ENCODE assay signal across 23 mouse cellular contexts in genomic region chr16:7768433-7768832, GRCm38 (mm10).
DNase-seq lines count a peak whose midpoint lies in the region; ATAC-seq and TF ChIP-seq lines count a peak whose summit lies in the region.
"Had no signal": no experiment of that assay in that cellular context is flagged by ENCODE, and none has a peak within 500 bp of the region (broad histone marks: within the 10 kb centered on the region; RNA-seq: fewer than 3 reads in every experiment).

No protein-coding gene starts in this region.

- no peaks in the 10 kb centered on the region for H3K4me1 ChIP-seq in heart, postnatal 0 days (ENCODE audit: control insufficient read depth, insufficient read depth)
- H3K4me1 ChIP-seq in heart, adult 2 months (ENCODE audit: control insufficient read depth, insufficient read depth, low read length), result no peaks in the 10 kb centered on the region
- no peaks in the 10 kb centered on the region for H3K4me1 ChIP-seq in forebrain, embryonic 11.5 days (replicated peaks; ENCODE audit: control insufficient read depth, insufficient read depth, low read length)
- no peaks in the 10 kb centered on the region for H3K4me1 ChIP-seq in hindbrain, embryonic 11.5 days (replicated peaks; ENCODE audit: control insufficient read depth, insufficient read depth, low read length)
- H3K4me1 ChIP-seq: heart, embryonic 15.5 days; lung, embryonic 15.5 days; midbrain, embryonic 15.5 days had no signal

- no peaks in the 10 kb centered on the region for H3K36me3 ChIP-seq in heart, postnatal 0 days (replicated peaks; ENCODE audit: control insufficient read depth, insufficient read depth, low read length)
- no peaks in the 10 kb centered on the region for H3K36me3 ChIP-seq in heart, adult 2 months (ENCODE audit: control insufficient read depth, insufficient read depth, low read length)
- H3K36me3 ChIP-seq in forebrain, embryonic 11.5 days (ENCODE audit: control insufficient read depth, insufficient read depth, low read length), result no peaks in the 10 kb centered on the region
- no peaks in the 10 kb centered on the region for H3K36me3 ChIP-seq in hindbrain, embryonic 11.5 days (ENCODE audit: control insufficient read depth, insufficient read depth, low read length)
- H3K36me3 ChIP-seq: heart, embryonic 15.5 days; hindbrain, embryonic 10.5 days; lung, embryonic 15.5 days; midbrain, embryonic 15.5 days had no signal

- TF ChIP-seq POLR2A in heart, adult 2 months (IDR thresholded peaks at IDR 0.05; ENCODE audit: insufficient read depth, low read depth, low read length), result no peak

- intact Hi-C loops in heart, adult 2 months (cut with DNase I), result no loop called here

- H3K4me3 ChIP-seq in heart, postnatal 0 days (ENCODE audit: low read depth, low read length), result no peak overlapping the region
- H3K4me3 ChIP-seq in heart, adult 2 months, result no peak overlapping the region
- H3K4me3 ChIP-seq in forebrain, embryonic 11.5 days (ENCODE audit: low read depth, low read length), result no peak overlapping the region
- no peak overlapping the region for H3K4me3 ChIP-seq in hindbrain, embryonic 11.5 days (ENCODE audit: low read depth, low read length)
- H3K4me3 ChIP-seq: heart, embryonic 15.5 days; hindbrain, embryonic 10.5 days; left cerebral cortex, adult 2 months; lung, embryonic 15.5 days; midbrain, embryonic 15.5 days had no signal

- no peak for TF ChIP-seq CTCF in heart, postnatal 0 days (IDR thresholded peaks at IDR 0.05; ENCODE audit: low read depth)
- TF ChIP-seq CTCF in heart, adult 2 months (IDR thresholded peaks at IDR 0.05), result no peak

- no peak for DNase-seq in heart, postnatal 0 days (ENCODE audit: low spot score)
- no peak for DNase-seq in heart, adult 2 months
- peak; percentile 85 for DNase-seq in thymus, postnatal 0 days (ENCODE audit: low spot score)
- no peak for DNase-seq in forebrain, embryonic 11.5 days (ENCODE audit: low spot score)
- no peak for DNase-seq in gastrocnemius, postnatal 10 days
- DNase-seq in hindbrain, embryonic 11.5 days (ENCODE audit: low spot score), result no peak
- DNase-seq: adrenal gland, postnatal 14 days; cerebellum, adult 2 months; cerebellum, postnatal 36 days; heart, adult 18-20 months; kidney, adult 18-20 months; lung, postnatal 4 days; right cerebral cortex, postnatal 14 days had no signal

- no peak for TF ChIP-seq EP300 in heart, postnatal 0 days (IDR thresholded peaks at IDR 0.05; ENCODE audit: low read depth)
- TF ChIP-seq EP300 in heart, adult 2 months (IDR thresholded peaks at IDR 0.05; ENCODE audit: insufficient read depth, low read depth, low read length), result no peak

- no peaks in the 10 kb centered on the region for H3K9me3 ChIP-seq in heart, postnatal 0 days (replicated peaks; ENCODE audit: control insufficient read depth, low read length)
- H3K9me3 ChIP-seq in forebrain, embryonic 11.5 days (ENCODE audit: control insufficient read depth, low read length), result no peaks in the 10 kb centered on the region
- no peaks in the 10 kb centered on the region for H3K9me3 ChIP-seq in hindbrain, embryonic 11.5 days (ENCODE audit: control insufficient read depth, low read length)
- H3K9me3 ChIP-seq: heart, embryonic 15.5 days; hindbrain, embryonic 10.5 days; lung, embryonic 15.5 days; midbrain, embryonic 15.5 days had no signal

- H3K27me3 ChIP-seq in heart, postnatal 0 days (ENCODE audit: control insufficient read depth, insufficient read depth, low read length), result no peaks in the 10 kb centered on the region
- no peaks in the 10 kb centered on the region for H3K27me3 ChIP-seq in heart, adult 2 months (ENCODE audit: control insufficient read depth, insufficient read depth, low read length)
- no peaks in the 10 kb centered on the region for H3K27me3 ChIP-seq in forebrain, embryonic 11.5 days (ENCODE audit: control insufficient read depth, insufficient read depth, low read length)
- H3K27me3 ChIP-seq in hindbrain, embryonic 11.5 days (ENCODE audit: control insufficient read depth, insufficient read depth, low read length), result no peaks in the 10 kb centered on the region
- H3K27me3 ChIP-seq: heart, embryonic 15.5 days; lung, embryonic 15.5 days; midbrain, embryonic 15.5 days had no signal

- H3K9ac ChIP-seq in heart, postnatal 0 days (replicated peaks; ENCODE audit: low read depth, low read length), result no peak overlapping the region
- H3K9ac ChIP-seq in heart, adult 2 months (ENCODE audit: low read depth, low read length), result no peak overlapping the region
- H3K9ac ChIP-seq in forebrain, embryonic 11.5 days (ENCODE audit: low read length), result no peak overlapping the region
- H3K9ac ChIP-seq in hindbrain, embryonic 11.5 days (ENCODE audit: low read depth, low read length), result no peak overlapping the region
- H3K9ac ChIP-seq: heart, embryonic 15.5 days; liver, embryonic 14.5 days; lung, embryonic 15.5 days; midbrain, embryonic 15.5 days had no signal

- H3K79me2 ChIP-seq in heart, adult 2 months (replicated peaks; ENCODE audit: control insufficient read depth, insufficient read depth, low read length), result no peaks in the 10 kb centered on the region

- H3K27ac ChIP-seq in heart, postnatal 0 days (ENCODE audit: low read depth), result peak overlapping the region; percentile 48; the same call in 1 of the 2 replicates
- H3K27ac ChIP-seq in heart, adult 2 months, result no peak overlapping the region
- H3K27ac ChIP-seq in forebrain, embryonic 11.5 days (ENCODE audit: low read depth, low read length), result no peak overlapping the region
- H3K27ac ChIP-seq in hindbrain, embryonic 11.5 days (ENCODE audit: low read depth, low read length), result no peak overlapping the region
- H3K27ac ChIP-seq: heart, embryonic 15.5 days; hindbrain, embryonic 10.5 days; kidney, postnatal 0 days; left cerebral cortex, adult 2 months; liver, embryonic 14.5 days; lung, embryonic 15.5 days; midbrain, embryonic 15.5 days; stomach, postnatal 0 days had no signal

- WGBS in heart, postnatal 0 days, result 40% methylated on average over 1 of the region's 1 CpGs
- WGBS in heart, adult 2 months, result 35% methylated on average over 1 of the region's 1 CpGs
- WGBS in forebrain, embryonic 11.5 days, result 71% methylated on average over 1 of the region's 1 CpGs
- 87% methylated on average over 1 of the region's 1 CpGs for WGBS in hindbrain, embryonic 11.5 days

- no peak overlapping the region for H3K4me2 ChIP-seq in heart, postnatal 0 days (ENCODE audit: low read depth, low read length)
- H3K4me2 ChIP-seq in forebrain, embryonic 11.5 days (ENCODE audit: low read depth, low read length, severe bottlenecking), result no peak overlapping the region
- H3K4me2 ChIP-seq in hindbrain, embryonic 11.5 days (replicated peaks; ENCODE audit: low read depth, low read length), result no peak overlapping the region
- H3K4me2 ChIP-seq: heart, embryonic 15.5 days; lung, embryonic 15.5 days; midbrain, embryonic 15.5 days had no signal

- ATAC-seq in heart, postnatal 0 days (ENCODE audit: insufficient read depth, low read depth), result no peak
- ATAC-seq in common myeloid progenitor, adult 5-6 weeks (replicated peaks; ENCODE audit: low read depth, poor library complexity, severe bottlenecking), result peak; percentile 69
- ATAC-seq in forebrain, embryonic 11.5 days (replicated peaks; ENCODE audit: low FRiP score), result no peak
- ATAC-seq in hindbrain, embryonic 11.5 days (ENCODE audit: low FRiP score), result no peak
- ATAC-seq: forebrain, embryonic 14.5 days; midbrain, embryonic 15.5 days had no signal
